Mouse (Mus musculus): Measurements from ENCODE around the gene Vwa3b. TPM values are rescaled to one million over a fixed set of nuclear protein-coding genes. Genes with fewer than 3 reads are reported as not detected.

Vwa3b gene
- polyA plus RNA-seq, 1 experiment from 2014 or later, result 0.39 TPM

Other genes with a start within 250 kb of the Vwa3b start
- 21.8 and 22.1 TPM in 2 replicates for gene Tmem131, start 82.9 kb upstream of the Vwa3b start, polyA plus RNA-seq (2014; fragmentation: Nextera tagmentation; extraction: Ambion mirVana)
- gene Cnga3, start 187.8 kb downstream of the Vwa3b start, polyA plus RNA-seq (2014; fragmentation: Nextera tagmentation; extraction: Ambion mirVana), result 0.13 TPM in 1 of 2 replicates, not detected in the other